In genomic region chr3:86139660-86140059, GRCm38 (mm10) we compare ENCODE assay signal across 25 mouse cellular contexts. TPM values are rescaled to one million over a fixed set of nuclear protein-coding genes. Genes with fewer than 3 reads are reported as not detected.
DNase-seq lines count a peak whose midpoint lies in the region; ATAC-seq and TF ChIP-seq lines count a peak whose summit lies in the region.
"Had no signal": no experiment of that assay in that cellular context is flagged by ENCODE, and none has a peak within 500 bp of the region (broad histone marks: within the 10 kb centered on the region; RNA-seq: fewer than 3 reads in every experiment).

No protein-coding gene starts in this region.

- H3K4me3 ChIP-seq in heart, embryonic 13.5 days = 0 out of 2 replicates have a peak overlapping the region, but pooled peaks have one; percentile 98
- H3K4me3 ChIP-seq in CH12.LX (replicated peaks in 1 of 3; ENCODE audit: low read depth in 2 of 3, low read length in 2 of 3, poor library complexity in 1 of 3) = peak overlapping the region in 1 of 3 experiments; percentile 98
- peak overlapping the region; percentile 92; the same call in 1 of the 2 replicates for H3K4me3 ChIP-seq in embryonic facial prominence, embryonic 10.5 days
- peak overlapping the region; percentile 93; the same call in 1 of the 2 replicates for H3K4me3 ChIP-seq in liver, embryonic 15.5 days (replicated peaks)
- H3K4me3 ChIP-seq: forebrain, embryonic 13.5 days had no signal

- dilution Hi-C loops in CH12.LX (cut with MboI; ENCODE audit: extremely low pct_ligation_motif_present, extremely low pct_unique_long_range_greater_than_20kb, low sequenced_read_pairs) = no loop called here

- H3K4me2 ChIP-seq in heart, embryonic 13.5 days = peak overlapping the region; percentile 90
- peak overlapping the region; percentile 84 for H3K4me2 ChIP-seq in CH12.LX (ENCODE audit: insufficient read depth, low read depth, poor library complexity, severe bottlenecking)
- H3K4me2 ChIP-seq in liver, embryonic 15.5 days = peak overlapping the region; percentile 85
- H3K4me2 ChIP-seq: forebrain, embryonic 13.5 days; hindbrain, embryonic 14.5 days; midbrain, embryonic 11.5 days had no signal

- peaks cover 69% of the 10 kb centered on the region for H3K36me3 ChIP-seq in heart, embryonic 13.5 days
- H3K36me3 ChIP-seq in CH12.LX (replicated peaks in 1 of 2; ENCODE audit: control insufficient read depth in 1 of 2, insufficient read depth in 1 of 2, low read length in 1 of 2) = peaks cover 46 to 67% of the 10 kb centered on the region in 2 experiments
- peaks cover 69% of the 10 kb centered on the region for H3K36me3 ChIP-seq in embryonic facial prominence, embryonic 10.5 days (replicated peaks)
- H3K36me3 ChIP-seq in liver, embryonic 15.5 days (replicated peaks) = peaks cover 68% of the 10 kb centered on the region

- H3K27me3 ChIP-seq in heart, embryonic 13.5 days (replicated peaks) = no peaks in the 10 kb centered on the region
- H3K27me3 ChIP-seq in CH12.LX (replicated peaks) = no peaks in the 10 kb centered on the region
- no peaks in the 10 kb centered on the region for H3K27me3 ChIP-seq in embryonic facial prominence, embryonic 10.5 days (replicated peaks; ENCODE audit: low read depth, poor library complexity, severe bottlenecking)
- H3K27me3 ChIP-seq in liver, embryonic 15.5 days = no peaks in the 10 kb centered on the region
- H3K27me3 ChIP-seq: forebrain, embryonic 13.5 days; lung, embryonic 15.5 days had no signal

- no peaks in the 10 kb centered on the region for H3K9me3 ChIP-seq in heart, embryonic 13.5 days
- H3K9me3 ChIP-seq in CH12.LX (replicated peaks; ENCODE audit: low read length) = no peaks in the 10 kb centered on the region
- H3K9me3 ChIP-seq in embryonic facial prominence, embryonic 10.5 days = no peaks in the 10 kb centered on the region
- no peaks in the 10 kb centered on the region for H3K9me3 ChIP-seq in liver, embryonic 15.5 days (replicated peaks)
- H3K9me3 ChIP-seq: forebrain, embryonic 13.5 days; lung, embryonic 15.5 days had no signal

- peaks cover 40% of the 10 kb centered on the region for H3K79me2 ChIP-seq in CH12.LX (replicated peaks; ENCODE audit: control insufficient read depth, extremely low read depth, insufficient read depth, poor library complexity, severe bottlenecking)

- no peak for TF ChIP-seq POLR2A in CH12.LX (IDR thresholded peaks at IDR 0.05; ENCODE audit: low read depth, low read length)

- TF ChIP-seq RAD21 in CH12.LX (IDR thresholded peaks at IDR 0.05; ENCODE audit: low read depth, low read length) = no peak

- H3K27ac ChIP-seq in heart, embryonic 13.5 days (replicated peaks) = no peak overlapping the region
- H3K27ac ChIP-seq in CH12.LX (ENCODE audit: insufficient read depth, low read depth) = no peak overlapping the region
- no peak overlapping the region for H3K27ac ChIP-seq in embryonic facial prominence, embryonic 10.5 days (replicated peaks)
- H3K27ac ChIP-seq in liver, embryonic 15.5 days (replicated peaks) = no peak overlapping the region
- H3K27ac ChIP-seq: forebrain, embryonic 13.5 days; hindbrain, embryonic 14.5 days; kidney, postnatal 0 days; lung, embryonic 15.5 days; stomach, postnatal 0 days had no signal

- intact Hi-C loops in heart, postnatal 25 days (cut with DNase I) = no loop called here

- DNase-seq in heart, postnatal 25 days (ENCODE audit: low spot score) = no peak
- DNase-seq in CH12.LX (ENCODE audit: extremely low read depth) = no peak
- no peak for DNase-seq in embryonic facial prominence, embryonic 10.5 days (ENCODE audit: low spot score)
- no peak for DNase-seq in adrenal gland, postnatal 10 days
- DNase-seq in retina, postnatal 1 day = no peak
- DNase-seq: adrenal gland, postnatal 14 days; cerebellum, adult 11 months; cerebellum, adult 9-11 months; embryo, embryonic 11 days; gastrocnemius, postnatal 14 days; kidney, adult 11 months; layer of hippocampus, postnatal 36 days; left cerebral cortex, postnatal 4 days; right cerebral cortex, postnatal 4 days; thymus, adult 18-20 months; thymus, postnatal 25 days had no signal

- TF ChIP-seq CTCF in CH12.LX (conservative IDR thresholded peaks at IDR 0.05 in 1 of 2, IDR thresholded peaks at IDR 0.05 in 1 of 2; ENCODE audit: low read depth in 2 of 2, low read length in 2 of 2) = no peak

- 88% methylated on average over 4 of the region's 4 CpGs for WGBS in heart, embryonic 13.5 days
- 90% methylated on average over 4 of the region's 4 CpGs for WGBS in embryonic facial prominence, embryonic 10.5 days
- 81% methylated on average over 4 of the region's 4 CpGs for WGBS in liver, embryonic 15.5 days (ENCODE audit: insufficient replicate concordance)

- no peak for ATAC-seq in heart, embryonic 13.5 days (ENCODE audit: extremely low read depth, insufficient number of reproducible peaks, low FRiP score, low TSS enrichment)
- no peak for ATAC-seq in liver, embryonic 15.5 days (ENCODE audit: insufficient read depth)
- ATAC-seq: forebrain, embryonic 13.5 days; midbrain, embryonic 16.5 days had no signal

- H3K9ac ChIP-seq in heart, embryonic 13.5 days = peak overlapping the region; percentile 37; the same call in 1 of the 2 replicates
- peak overlapping the region; percentile 98 for H3K9ac ChIP-seq in CH12.LX (ENCODE audit: insufficient read depth, low read depth)
- H3K9ac ChIP-seq in liver, embryonic 15.5 days = no peak overlapping the region
- H3K9ac ChIP-seq: forebrain, embryonic 13.5 days had no signal

- in situ Hi-C loops in CH12.LX (cut with MboI; ENCODE audit: low pct_ligation_motif_present, low pct_unique_long_range_greater_than_20kb, low sequenced_read_pairs) = no loop called here

- H3K4me1 ChIP-seq in heart, embryonic 13.5 days = peaks cover 17% of the 10 kb centered on the region
- peaks cover 2 to 39% of the 10 kb centered on the region in 2 experiments; a peak in 3 of 4 replicates for H3K4me1 ChIP-seq in CH12.LX (ENCODE audit: control insufficient read depth in 1 of 2, insufficient read depth in 2 of 2)
- peaks cover 26% of the 10 kb centered on the region for H3K4me1 ChIP-seq in embryonic facial prominence, embryonic 10.5 days
- H3K4me1 ChIP-seq in liver, embryonic 15.5 days (replicated peaks) = peaks cover 60% of the 10 kb centered on the region

- TF ChIP-seq EP300 in CH12.LX (IDR thresholded peaks at IDR 0.05; ENCODE audit: low read length) = no peak

TF ChIP-seq in CH12.LX, 34 proteins besides CTCF, POLR2A, EP300 and RAD21:
- no peak for TF ChIP-seq ZC3H11A (IDR thresholded peaks at IDR 0.05; ENCODE audit: low read depth, low read length)
- peak; percentile 46; the same call in 1 of the 2 replicates for TF ChIP-seq SIN3A (IDR thresholded peaks at IDR 0.05; ENCODE audit: low read length)
- peak; percentile 68; the same call in 1 of the 2 replicates for TF ChIP-seq CHD1 (IDR thresholded peaks at IDR 0.05; ENCODE audit: low read depth, low read length)
- TF ChIP-seq RCOR1 (conservative IDR thresholded peaks at IDR 0.05; ENCODE audit: low read depth, low read length) = no peak
- TF ChIP-seq JUN (IDR thresholded peaks at IDR 0.05; ENCODE audit: insufficient read depth, low read depth, low read length) = no peak
- TF ChIP-seq UBTF (IDR thresholded peaks at IDR 0.05; ENCODE audit: low read depth, low read length) = no peak
- no peak for TF ChIP-seq MEF2A (IDR thresholded peaks at IDR 0.05; ENCODE audit: borderline replicate concordance, low read depth, low read length)
- TF ChIP-seq MYC (IDR thresholded peaks at IDR 0.05; ENCODE audit: low read depth, low read length) = 0 out of 2 replicates have a peak, but pooled peaks have one; percentile 6
- TF ChIP-seq ZNF384 (IDR thresholded peaks at IDR 0.05; ENCODE audit: low read depth, low read length) = peak; percentile 57; the same call in 1 of the 2 replicates

RNA-seq across cellular contexts. Expression of gene Rps3a1, which starts 2.8 kb away (rescaled TPM):
- polyA plus RNA-seq in heart, embryonic 13.5 days (2015; fragmentation: Nextera tagmentation; extraction: Ambion mirVana) = 788 and 847 TPM in 2 replicates
- total RNA-seq in heart, postnatal 25 days (2021) = 100 to 1,000 TPM; 442 to 500 TPM
- total RNA-seq in CH12.LX (2012; rRNA removed) (3,430 and 3,559 TPM in 2 replicates), CH12.LX (2014; rRNA removed) (4,566 and 5,270 TPM in 2 replicates)
- polyA plus RNA-seq in CH12.LX (2012; ENCODE audit: insufficient read length, low read depth) = 2,244 and 2,512 TPM in 2 replicates
- 1,198 and 1,219 TPM in 2 replicates for polyA plus RNA-seq in embryonic facial prominence, embryonic 10.5 days (2016; fragmentation: Nextera tagmentation; extraction: Ambion mirVana)
- polyA plus RNA-seq in liver, embryonic 15.5 days (2015; fragmentation: Nextera tagmentation; extraction: Ambion mirVana) = 585 and 685 TPM in 2 replicates
- total RNA-seq in adrenal gland, postnatal 10 days (2021) = 100 to 1,000 TPM; 866 to 886 TPM
